Mouse (Mus musculus): Measurements from ENCODE around the gene Ppp1r37. TPM values are rescaled to one million over a fixed set of nuclear protein-coding genes. Genes with fewer than 3 reads are reported as not detected.

Gene Ppp1r37
- polyA plus RNA-seq, 1 experiment from 2014 or later: 3.1 TPM

- Histone ChIP-seq H3K4me2 (peak overlapping the region; percentile 84), H3K4me3 (ENCODE audit: low read depth, low read length) (peak overlapping the region; percentile 87), H3K9ac (ENCODE audit: low read depth, low read length) (peak overlapping the region; percentile 94), H3K27ac (ENCODE audit: low read depth, low read length) (peak overlapping the region; percentile 52), H3K4me1 (replicated peaks; ENCODE audit: control insufficient read depth, insufficient read depth, low read length) (peaks cover 13% of the 10 kb centered on the region; the same call in 1 of the 2 replicates), H3K9me3 (ENCODE audit: control insufficient read depth, low read length) (no peaks in the 10 kb centered on the region), H3K36me3 (ENCODE audit: control insufficient read depth, insufficient read depth, low read length) (no peaks in the 10 kb centered on the region), H3K27me3 (replicated peaks; ENCODE audit: control insufficient read depth, insufficient read depth, low read length) (no peaks in the 10 kb centered on the region)
- DNase-seq (ENCODE audit: low spot score): peak; percentile 74
- 2% methylated on average over 71 of the region's 71 CpGs for WGBS
- ATAC-seq (replicated peaks; ENCODE audit: low FRiP score): peak; percentile 16; the same call in 1 of the 2 replicates
Observed at GRCm38 (mm10) chr7:19506969-19507611, 55.8 kb downstream of the Ppp1r37 start.

DNA sequence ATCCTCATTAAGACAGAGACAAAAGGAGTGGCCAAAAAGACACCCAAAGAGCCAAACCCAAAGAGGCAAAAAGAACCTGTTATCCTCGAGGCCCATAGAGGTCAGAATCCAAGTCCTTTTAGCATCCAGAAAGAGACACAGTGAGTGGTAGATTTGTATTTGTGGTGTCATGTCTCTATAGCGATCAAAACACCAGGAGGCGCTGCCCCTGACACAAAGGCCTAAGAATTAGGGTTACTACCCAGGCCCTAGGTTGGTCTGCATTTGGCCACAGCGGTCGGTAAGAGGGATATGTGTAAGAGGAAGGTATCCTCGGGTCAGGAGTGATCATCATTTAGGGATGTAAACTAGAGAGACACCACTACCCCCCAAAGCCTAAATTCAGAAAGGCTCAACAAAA lies 56.5 kb downstream of the Ppp1r37 start:
- Histone ChIP-seq H3K4me2 (peak overlapping the region; percentile 84), H3K4me3 (ENCODE audit: low read depth, low read length) (peak overlapping the region; percentile 87), H3K9me3 (ENCODE audit: control insufficient read depth, low read length) (no peaks in the 10 kb centered on the region), H3K36me3 (ENCODE audit: control insufficient read depth, insufficient read depth, low read length) (no peaks in the 10 kb centered on the region), H3K27me3 (replicated peaks; ENCODE audit: control insufficient read depth, insufficient read depth, low read length) (no peaks in the 10 kb centered on the region), H3K4me1 (replicated peaks; ENCODE audit: control insufficient read depth, insufficient read depth, low read length) (peaks cover 13% of the 10 kb centered on the region; the same call in 1 of the 2 replicates), H3K9ac (ENCODE audit: low read depth, low read length) (peak overlapping the region; percentile 94), H3K27ac (ENCODE audit: low read depth, low read length) (peak overlapping the region; percentile 15; the same call in 1 of the 2 replicates)
- DNase-seq (ENCODE audit: low spot score) (no peak), ATAC-seq (replicated peaks; ENCODE audit: low FRiP score) (no peak)
- WGBS: 21% methylated on average over 6 of the region's 6 CpGs

DNA sequence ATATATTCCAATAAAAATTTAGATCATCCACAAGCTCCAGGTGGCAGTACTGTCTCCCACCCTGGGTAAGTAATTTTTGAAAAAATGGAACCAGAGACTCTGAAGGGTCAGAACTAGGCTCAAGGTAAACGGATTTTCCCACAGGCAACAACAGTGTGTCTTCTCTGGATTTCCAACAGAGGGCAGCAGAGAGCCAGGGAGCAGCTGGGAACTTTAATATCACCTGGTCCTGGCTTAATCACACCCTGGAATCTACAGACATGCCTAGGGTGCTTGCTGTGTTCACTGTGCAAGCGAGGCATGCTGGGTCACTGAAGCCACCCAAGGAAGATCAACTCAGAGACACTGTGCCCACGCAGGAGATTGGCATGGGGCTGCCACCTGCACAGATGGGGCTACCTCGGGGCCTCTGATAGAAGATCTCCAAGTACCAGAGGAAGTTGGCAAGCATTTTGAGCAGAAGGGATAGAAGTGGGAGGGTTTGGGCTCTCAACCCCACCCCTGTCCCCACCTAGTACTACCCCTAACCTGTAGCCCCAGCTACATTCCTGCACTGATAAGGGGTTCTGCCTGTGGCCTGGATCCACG lies 59.3 kb downstream of the Ppp1r37 start:
- Histone ChIP-seq H3K4me1 (replicated peaks; ENCODE audit: control insufficient read depth, insufficient read depth, low read length) (peaks cover 15% of the 10 kb centered on the region; the same call in 1 of the 2 replicates), H3K27me3 (replicated peaks; ENCODE audit: control insufficient read depth, insufficient read depth, low read length) (no peaks in the 10 kb centered on the region), H3K9me3 (ENCODE audit: control insufficient read depth, low read length) (no peaks in the 10 kb centered on the region), H3K36me3 (ENCODE audit: control insufficient read depth, insufficient read depth, low read length) (no peaks in the 10 kb centered on the region), H3K4me3 (ENCODE audit: low read depth, low read length) (no peak overlapping the region), H3K4me2 (no peak overlapping the region), H3K9ac (ENCODE audit: low read depth, low read length) (no peak overlapping the region), H3K27ac (ENCODE audit: low read depth, low read length) (no peak overlapping the region)
- no peak for DNase-seq (ENCODE audit: low spot score)
- WGBS: 31% methylated on average over 5 of the region's 5 CpGs
- no peak for ATAC-seq (replicated peaks; ENCODE audit: low FRiP score)

- no peak for ATAC-seq (replicated peaks; ENCODE audit: low FRiP score)
- Histone ChIP-seq H3K4me2 (no peak overlapping the region), H3K27ac (ENCODE audit: low read depth, low read length) (no peak overlapping the region), H3K4me3 (ENCODE audit: low read depth, low read length) (no peak overlapping the region), H3K9me3 (ENCODE audit: control insufficient read depth, low read length) (no peaks in the 10 kb centered on the region), H3K27me3 (replicated peaks; ENCODE audit: control insufficient read depth, insufficient read depth, low read length) (no peaks in the 10 kb centered on the region), H3K4me1 (replicated peaks; ENCODE audit: control insufficient read depth, insufficient read depth, low read length) (peaks cover 10% of the 10 kb centered on the region; the same call in 1 of the 2 replicates), H3K9ac (ENCODE audit: low read depth, low read length) (no peak overlapping the region), H3K36me3 (ENCODE audit: control insufficient read depth, insufficient read depth, low read length) (no peaks in the 10 kb centered on the region)
- 79% methylated on average over 4 of the region's 4 CpGs for WGBS
- no peak for DNase-seq (ENCODE audit: low spot score)
Observed at GRCm38 (mm10) chr7:19501658-19502057, 61.2 kb downstream of the Ppp1r37 start.

GRCm38 (mm10) chr7:19500420-19501363 lies 62.2 kb downstream of the Ppp1r37 start:
- no peak overlapping the region for H3K9ac ChIP-seq (ENCODE audit: low read depth, low read length)
- H3K4me2 ChIP-seq: no peak overlapping the region

GRCm38 (mm10) chr7:19498326-19498725 lies 64.5 kb downstream of the Ppp1r37 start:
- ATAC-seq (replicated peaks; ENCODE audit: low FRiP score): no peak

More at GRCm38 (mm10) chr7:19500420-19501363, 62.2 kb downstream of the Ppp1r37 start:
- Histone ChIP-seq H3K9me3 (ENCODE audit: control insufficient read depth, low read length) (no peaks in the 10 kb centered on the region), H3K36me3 (ENCODE audit: control insufficient read depth, insufficient read depth, low read length) (no peaks in the 10 kb centered on the region), H3K4me1 (replicated peaks; ENCODE audit: control insufficient read depth, insufficient read depth, low read length) (peaks cover 8% of the 10 kb centered on the region), H3K27ac (ENCODE audit: low read depth, low read length) (no peak overlapping the region), H3K4me3 (ENCODE audit: low read depth, low read length) (no peak overlapping the region), H3K27me3 (replicated peaks; ENCODE audit: control insufficient read depth, insufficient read depth, low read length) (no peaks in the 10 kb centered on the region)
- no peak for DNase-seq (ENCODE audit: low spot score)
- 54% methylated on average over 12 of the region's 12 CpGs for WGBS
- ATAC-seq (replicated peaks; ENCODE audit: low FRiP score): no peak

GRCm38 (mm10) chr7:19496214-19496555 lies 66.7 kb downstream of the Ppp1r37 start:
- no peak for ATAC-seq (replicated peaks; ENCODE audit: low FRiP score)
- no peak overlapping the region for H3K9ac ChIP-seq (ENCODE audit: low read depth, low read length)

More at GRCm38 (mm10) chr7:19498326-19498725, 64.5 kb downstream of the Ppp1r37 start:
- H3K4me2 ChIP-seq: no peak overlapping the region
- 54% methylated on average over 4 of the region's 4 CpGs for WGBS
- no peaks in the 10 kb centered on the region for H3K27me3 ChIP-seq (replicated peaks; ENCODE audit: control insufficient read depth, insufficient read depth, low read length)
- H3K4me3 ChIP-seq (ENCODE audit: low read depth, low read length): no peak overlapping the region
- no peak overlapping the region for H3K9ac ChIP-seq (ENCODE audit: low read depth, low read length)
- no peak for DNase-seq (ENCODE audit: low spot score)
- no peak overlapping the region for H3K27ac ChIP-seq (ENCODE audit: low read depth, low read length)
- no peaks in the 10 kb centered on the region for H3K36me3 ChIP-seq (ENCODE audit: control insufficient read depth, insufficient read depth, low read length)
- peaks cover 8% of the 10 kb centered on the region for H3K4me1 ChIP-seq (replicated peaks; ENCODE audit: control insufficient read depth, insufficient read depth, low read length)
- H3K9me3 ChIP-seq (ENCODE audit: control insufficient read depth, low read length): no peaks in the 10 kb centered on the region

GRCm38 (mm10) chr7:19495521-19496213 lies 67.2 kb downstream of the Ppp1r37 start:
- Histone ChIP-seq H3K9me3 (ENCODE audit: control insufficient read depth, low read length) (no peaks in the 10 kb centered on the region), H3K36me3 (ENCODE audit: control insufficient read depth, insufficient read depth, low read length) (no peaks in the 10 kb centered on the region), H3K4me3 (ENCODE audit: low read depth, low read length) (no peak overlapping the region), H3K27ac (ENCODE audit: low read depth, low read length) (no peak overlapping the region), H3K4me1 (replicated peaks; ENCODE audit: control insufficient read depth, insufficient read depth, low read length) (peaks cover 8% of the 10 kb centered on the region), H3K4me2 (no peak overlapping the region), H3K27me3 (replicated peaks; ENCODE audit: control insufficient read depth, insufficient read depth, low read length) (peaks cover 8% of the 10 kb centered on the region; the same call in 1 of the 2 replicates), H3K9ac (ENCODE audit: low read depth, low read length) (no peak overlapping the region)
- DNase-seq (ENCODE audit: low spot score): no peak
- ATAC-seq (replicated peaks; ENCODE audit: low FRiP score): peak; percentile 51; the same call in 1 of the 2 replicates
- WGBS: 54% methylated on average over 20 of the region's 20 CpGs

More at GRCm38 (mm10) chr7:19496214-19496555, 66.7 kb downstream of the Ppp1r37 start:
- Histone ChIP-seq H3K4me2 (no peak overlapping the region), H3K9me3 (ENCODE audit: control insufficient read depth, low read length) (no peaks in the 10 kb centered on the region), H3K36me3 (ENCODE audit: control insufficient read depth, insufficient read depth, low read length) (no peaks in the 10 kb centered on the region), H3K4me3 (ENCODE audit: low read depth, low read length) (no peak overlapping the region), H3K4me1 (replicated peaks; ENCODE audit: control insufficient read depth, insufficient read depth, low read length) (peaks cover 8% of the 10 kb centered on the region), H3K27me3 (replicated peaks; ENCODE audit: control insufficient read depth, insufficient read depth, low read length) (0 out of 2 replicates have a peak, but pooled peaks cover 6% of the 10 kb centered on the region), H3K27ac (ENCODE audit: low read depth, low read length) (no peak overlapping the region)
- no peak for DNase-seq (ENCODE audit: low spot score)
- WGBS: 64% methylated on average over 5 of the region's 5 CpGs
